Mouse (Mus musculus) hematopoietic stem cell, adult 5-6 weeks (primary cell): ENCODE results near the gene Hoxa11. TPM values are rescaled to one million over a fixed set of nuclear protein-coding genes. Genes with fewer than 3 reads are reported as not detected.

Experiments used
- ATAC-seq, 2 experiments: fragments of 125-278 bp in 1 of 2; replicated peaks in 1 of 2; 2 replicates each; pipeline ENCODE4 v1.8.0; 2016 to 2017; ENCODE audit warnings: inconsistent platforms in 2 of 2, mild to moderate bottlenecking in 2 of 2, moderate number of reproducible peaks in 2 of 2, low read depth in 1 of 2, moderate TSS enrichment in 1 of 2; ENCODE audit not compliant: low FRiP score in 2 of 2, poor library complexity in 2 of 2, severe bottlenecking in 2 of 2, insufficient read depth in 1 of 2, low TSS enrichment in 1 of 2
- total RNA-seq: library from RNA; stranded (forward); fragments of 172-1452, 232-1000 nt; gene quantifications from 2 replicates; pipeline ENCODE4 v1.2.3, GENCODE M21; 2017

Hoxa11 gene
- total RNA-seq, 1 experiment from 2014 or later: not detected

DNA sequence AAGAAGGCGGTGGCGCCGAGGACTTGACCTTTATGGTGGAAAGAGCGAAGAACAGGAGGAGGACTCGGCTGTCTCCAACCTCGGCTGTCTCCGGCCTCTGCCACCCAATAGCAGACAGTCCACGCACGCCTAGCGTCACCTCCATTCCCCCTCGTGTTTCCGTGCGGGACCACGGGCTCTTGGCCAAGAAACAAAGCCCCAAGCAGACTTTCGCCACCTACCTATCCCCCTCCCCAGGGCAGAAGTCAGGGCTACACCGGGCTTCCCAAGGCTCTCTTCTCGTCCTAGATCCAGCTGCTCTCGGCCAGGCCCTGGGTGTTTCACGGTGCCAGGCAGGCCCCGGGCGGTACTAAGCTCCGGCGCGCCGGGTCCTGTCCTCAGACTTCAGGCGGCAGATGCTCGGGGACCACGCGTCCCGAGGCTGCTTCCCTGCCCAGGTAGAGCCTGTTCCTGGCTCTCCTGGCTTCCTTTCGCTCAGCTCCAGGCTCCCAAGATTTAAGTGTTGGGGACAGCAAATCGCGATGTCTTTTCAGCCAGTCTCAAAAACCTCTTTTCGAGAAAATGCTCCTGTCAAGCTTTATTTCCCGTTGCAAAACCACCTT lies 7.3 kb upstream of the Hoxa11 start:
- no peak for ATAC-seq

DNA sequence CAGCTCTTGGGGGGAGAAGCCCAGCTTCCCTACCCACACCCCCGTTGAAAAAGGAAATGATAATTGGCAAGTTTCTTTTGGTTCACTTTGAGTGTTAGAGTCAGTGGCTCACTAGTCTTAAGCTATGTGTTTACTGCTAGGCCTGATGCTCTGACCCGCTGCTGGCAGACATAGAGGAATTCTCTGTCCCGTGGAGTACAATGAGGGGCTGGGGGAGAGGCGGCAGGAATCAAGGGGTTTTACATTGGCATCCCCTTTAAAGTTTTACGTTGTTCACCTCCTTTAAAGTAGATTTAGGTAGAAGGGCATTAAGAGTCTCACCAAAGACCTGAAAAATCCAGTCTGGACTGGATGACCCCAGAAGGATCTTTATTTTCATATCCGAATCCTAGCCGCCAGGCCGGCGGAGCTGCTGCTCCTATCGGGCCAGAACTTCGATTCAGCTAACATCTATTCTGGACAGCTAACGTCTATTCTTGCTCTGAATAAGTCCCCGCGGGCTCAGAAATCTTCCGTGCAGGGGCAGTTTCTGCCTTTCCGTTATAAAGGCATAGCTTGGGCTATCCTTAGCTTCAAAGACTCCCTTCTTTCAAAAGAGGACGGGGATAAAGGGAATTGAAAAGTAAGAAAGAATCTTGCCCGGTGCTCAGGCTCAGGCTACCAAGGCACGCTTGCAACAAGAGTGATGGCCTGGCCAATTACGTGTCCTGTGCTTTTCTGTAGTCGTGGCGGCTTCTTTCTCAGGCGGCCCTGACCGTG lies 6.6 kb upstream of the Hoxa11 start:
- no peak for ATAC-seq

DNA sequence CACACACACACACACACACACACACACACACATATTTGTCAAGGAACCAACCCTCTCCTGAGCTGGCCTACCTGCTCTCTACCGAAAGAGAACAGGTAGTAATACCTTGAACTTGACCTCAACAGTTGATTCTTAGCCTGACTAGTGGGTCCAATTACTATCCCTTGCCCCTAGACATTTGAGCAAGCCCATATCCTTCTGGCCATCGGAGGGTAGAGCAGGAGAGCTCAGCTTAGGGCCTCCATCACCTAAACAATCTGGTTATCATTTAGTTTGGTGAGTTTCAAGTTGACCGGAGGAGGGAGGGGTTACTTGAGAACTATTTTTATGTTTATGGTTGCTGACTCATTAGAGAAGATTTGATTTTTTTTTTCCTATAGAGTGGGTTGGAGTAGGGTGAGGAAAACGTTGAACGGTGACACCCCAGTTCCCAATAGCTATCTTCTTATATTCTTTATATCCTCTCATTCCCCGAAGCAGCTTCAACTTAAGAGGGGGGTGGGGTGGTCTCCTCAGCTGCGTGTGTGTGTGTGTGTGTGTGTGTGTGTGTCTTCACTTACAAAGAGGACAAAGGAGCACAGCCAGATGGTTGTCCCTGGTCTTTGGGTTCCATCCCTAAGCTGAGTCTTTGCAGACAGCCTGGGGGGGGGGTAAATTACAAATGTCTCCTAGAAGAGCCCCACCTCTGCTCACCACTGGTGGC lies 5.7 kb upstream of the Hoxa11 start:
- no peak for ATAC-seq

DNA sequence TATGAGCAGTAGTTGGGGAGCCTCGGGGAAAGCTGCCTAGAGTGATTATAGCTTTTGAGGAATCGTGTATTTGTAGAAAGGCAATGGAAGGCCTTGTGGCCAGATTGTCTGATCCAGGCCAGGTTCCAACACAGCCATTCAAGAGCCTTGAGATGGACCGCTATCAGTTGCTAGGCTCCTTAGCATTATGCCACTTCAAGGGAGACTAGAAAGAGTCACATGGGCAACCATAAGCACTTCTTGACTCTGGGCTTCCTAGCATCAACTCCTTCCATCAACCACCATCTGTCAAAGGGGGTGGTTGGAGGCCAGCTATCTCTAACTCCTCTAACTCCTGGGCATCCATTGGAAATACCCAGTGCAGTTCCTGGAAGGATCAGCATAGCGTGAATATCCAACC lies 4.2 kb upstream of the Hoxa11 start:
- ATAC-seq: no peak

DNA sequence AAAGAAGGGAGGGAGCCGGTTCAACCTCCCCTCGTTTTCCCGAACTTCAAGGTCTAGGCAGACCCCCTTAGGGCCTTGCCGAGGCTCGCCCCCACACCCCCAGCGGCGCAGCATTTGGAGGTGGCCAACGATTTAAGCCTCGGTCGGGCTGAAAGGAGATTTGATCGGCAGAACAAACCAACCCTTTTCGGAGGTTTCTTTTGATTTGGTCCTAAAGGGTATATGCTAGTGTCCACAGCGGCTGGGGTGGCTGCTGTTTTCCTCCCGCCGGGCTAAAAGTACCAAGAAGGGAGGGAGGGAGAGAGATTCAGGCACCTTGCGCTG lies 3.8 kb upstream of the Hoxa11 start:
- ATAC-seq: no peak

DNA sequence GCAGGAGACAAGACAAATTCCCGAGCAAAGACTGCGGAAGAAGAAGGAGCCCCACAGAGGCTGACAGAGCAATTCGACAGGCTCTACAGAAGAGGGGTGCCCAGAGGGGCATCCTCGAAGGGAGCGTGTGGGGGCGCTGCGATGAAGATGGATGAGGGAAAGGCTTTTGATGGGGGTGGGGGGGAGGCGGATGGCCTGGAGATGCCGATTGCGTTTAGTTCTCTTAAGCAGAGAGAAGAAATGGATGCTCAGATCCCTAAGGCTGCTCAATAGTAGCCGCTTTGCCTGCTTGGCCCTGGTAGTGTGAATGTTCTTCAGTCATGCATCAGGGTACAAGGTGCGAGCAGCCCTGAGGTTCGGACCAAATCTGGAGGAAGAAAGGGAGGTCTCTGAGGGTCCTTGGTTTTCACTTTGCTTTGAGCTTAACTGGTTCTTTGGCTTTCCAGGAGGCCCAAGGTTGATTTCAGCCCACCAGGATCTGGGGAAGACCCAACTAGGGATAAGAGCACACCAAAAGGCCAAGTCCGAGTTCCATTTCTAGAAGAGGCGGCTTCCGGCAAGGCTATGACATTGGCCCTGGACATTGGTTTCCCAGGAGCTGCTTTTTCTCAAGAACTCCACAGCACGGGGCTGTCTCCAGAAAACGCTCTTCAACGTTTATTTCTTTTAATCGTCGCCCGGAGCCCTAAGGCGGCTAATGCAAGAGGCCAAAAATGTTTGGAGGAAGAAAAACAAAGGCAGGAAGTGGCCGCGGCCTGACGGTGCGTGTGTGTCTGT lies 3.2 kb upstream of the Hoxa11 start:
- no peak for ATAC-seq

DNA sequence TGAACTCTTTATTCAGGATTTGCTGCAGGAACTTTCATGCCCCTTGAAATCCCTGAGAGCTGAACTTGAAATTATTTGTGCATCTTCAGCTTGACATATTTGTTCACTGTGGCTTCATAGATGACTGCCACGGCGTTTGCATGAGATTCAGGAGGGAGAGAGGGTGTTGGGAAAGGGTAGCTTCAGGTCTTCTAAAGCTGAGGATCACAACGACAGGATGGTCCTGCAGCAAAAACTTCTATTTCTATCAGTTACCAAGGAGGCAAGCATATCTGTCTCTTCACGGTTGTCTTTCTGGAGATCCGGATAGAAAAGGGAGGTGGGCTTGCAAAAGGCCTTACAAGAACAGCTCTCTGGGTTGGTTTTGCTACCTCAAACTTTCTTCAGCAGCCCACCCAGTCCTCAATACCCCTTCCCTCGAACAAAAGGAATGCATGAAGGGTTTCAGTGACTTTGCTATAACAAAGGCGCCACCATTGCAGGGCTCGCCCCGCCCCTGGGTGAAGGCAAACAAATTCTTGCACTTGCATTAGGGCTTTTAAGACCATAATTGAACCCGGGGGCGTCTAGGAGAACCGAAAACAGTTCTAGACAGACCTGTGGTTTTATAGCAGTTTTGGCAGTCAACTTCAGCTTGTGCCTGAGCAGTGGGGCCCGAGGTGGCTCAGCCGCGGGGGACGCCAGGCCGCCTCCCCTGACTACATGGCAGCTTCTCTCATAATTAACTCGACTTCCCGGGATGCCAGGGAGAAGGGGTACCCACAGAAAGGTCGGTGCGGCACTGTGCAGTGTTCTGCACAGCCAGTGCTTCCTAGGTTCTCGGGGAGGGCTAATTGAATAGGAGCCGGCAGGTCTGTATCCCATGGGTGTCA lies 2.4 kb upstream of the Hoxa11 start:
- no peak for ATAC-seq

DNA sequence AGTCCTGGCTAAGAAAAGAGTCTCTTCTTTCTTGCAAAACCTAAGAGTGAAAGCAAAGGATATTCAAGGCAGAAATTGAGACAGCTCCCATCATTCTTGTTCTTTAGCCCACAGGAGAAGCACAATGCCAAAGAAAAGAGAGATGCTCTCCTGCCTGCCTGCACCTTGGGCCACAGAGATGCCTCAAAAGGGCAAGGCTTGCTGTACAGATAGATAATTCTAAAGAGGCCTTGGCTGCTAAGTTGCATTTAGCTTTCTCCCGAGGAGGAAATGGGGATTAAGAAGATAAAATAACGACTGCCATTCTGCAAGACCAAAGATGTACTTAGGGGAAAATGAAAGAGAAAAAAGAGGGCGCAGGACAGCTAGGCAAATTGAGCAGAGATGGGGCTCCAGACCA lies 1.3 kb upstream of the Hoxa11 start:
- ATAC-seq: no peak

DNA sequence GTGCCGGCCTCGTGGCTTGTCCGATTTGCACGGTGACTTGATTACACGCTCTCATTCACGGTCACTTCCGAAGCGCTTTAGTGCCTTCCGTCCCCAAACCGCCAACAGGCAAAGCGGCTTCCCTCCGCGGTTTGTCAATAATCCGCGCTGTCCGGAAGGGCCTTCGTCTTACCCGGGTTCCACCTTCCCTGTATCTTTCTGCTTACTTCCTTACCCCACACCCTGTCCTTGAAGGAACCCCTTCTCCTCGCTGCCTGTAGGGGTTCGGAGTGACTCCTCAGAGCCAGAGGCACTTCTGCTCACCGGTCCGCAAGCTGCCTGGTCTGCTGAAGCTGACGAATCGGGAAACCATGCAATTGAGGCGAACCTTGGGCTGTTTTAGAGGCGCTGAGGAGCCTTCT lies 793 bp upstream of the Hoxa11 start:
- ATAC-seq: peak; percentile 62; a peak in 3 of 4 replicates

DNA sequence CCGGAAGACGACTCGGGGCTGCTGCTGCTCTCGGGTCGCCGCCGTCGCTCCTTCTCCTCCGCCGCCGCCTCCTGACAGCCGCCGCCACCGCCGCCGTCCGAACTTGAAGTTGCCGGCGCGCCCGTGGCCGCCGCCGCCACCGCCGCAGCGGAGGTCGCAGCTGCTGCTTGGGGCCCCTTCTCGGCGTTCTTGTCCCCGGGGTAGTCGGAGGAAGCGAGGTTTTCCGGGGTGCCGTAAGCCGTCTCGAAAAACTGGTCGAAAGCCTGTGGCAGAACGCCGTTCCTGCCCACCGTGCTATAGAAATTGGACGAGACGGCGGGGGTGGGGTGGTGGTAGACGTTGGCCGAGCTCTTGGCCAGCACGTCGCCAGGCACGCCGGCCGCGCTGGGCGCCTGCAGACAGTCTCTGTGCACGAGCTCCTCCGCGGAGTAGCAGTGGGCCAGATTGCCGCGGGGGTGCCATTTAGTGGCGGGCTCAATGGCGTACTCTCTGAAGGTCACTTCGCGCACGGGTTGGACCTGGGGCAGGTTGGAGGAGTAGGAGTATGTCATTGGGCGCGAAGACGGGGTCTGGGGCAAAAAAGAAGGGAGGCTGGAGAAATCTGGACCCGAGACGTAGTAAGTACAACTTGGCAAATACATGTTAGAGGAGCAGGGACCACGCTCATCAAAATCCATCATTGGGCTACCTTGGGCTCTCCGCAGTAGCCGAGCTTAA lies 412 bp downstream of the Hoxa11 start:
- ATAC-seq: no peak

DNA sequence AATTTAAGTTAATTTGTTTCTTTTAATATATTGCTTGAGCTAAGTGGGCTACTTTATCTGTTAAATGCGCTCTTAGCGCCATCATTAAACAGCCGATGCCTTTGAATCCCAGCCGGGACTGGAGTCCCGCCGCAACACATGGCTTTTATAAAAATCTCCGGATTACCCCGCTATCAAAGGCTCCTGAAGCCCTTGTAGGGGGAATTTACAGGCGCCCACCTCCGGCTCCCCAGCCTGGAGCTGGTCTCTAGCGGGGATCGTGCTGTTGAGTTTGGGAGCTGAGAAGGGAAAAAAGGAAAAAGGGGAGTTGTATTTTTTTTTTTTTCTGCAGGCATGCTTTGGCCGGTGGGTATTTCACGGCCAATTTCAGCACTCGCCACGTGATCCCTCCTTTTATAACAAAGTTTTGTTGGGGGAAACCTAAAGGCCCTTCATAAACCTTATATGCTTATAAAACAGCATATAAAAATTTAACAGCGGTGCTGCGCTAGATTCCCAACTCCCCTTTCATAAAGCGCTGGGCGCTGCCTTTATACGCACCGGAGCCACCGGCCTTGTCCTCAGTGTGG lies 1.1 kb downstream of the Hoxa11 start:
- ATAC-seq: no peak

DNA sequence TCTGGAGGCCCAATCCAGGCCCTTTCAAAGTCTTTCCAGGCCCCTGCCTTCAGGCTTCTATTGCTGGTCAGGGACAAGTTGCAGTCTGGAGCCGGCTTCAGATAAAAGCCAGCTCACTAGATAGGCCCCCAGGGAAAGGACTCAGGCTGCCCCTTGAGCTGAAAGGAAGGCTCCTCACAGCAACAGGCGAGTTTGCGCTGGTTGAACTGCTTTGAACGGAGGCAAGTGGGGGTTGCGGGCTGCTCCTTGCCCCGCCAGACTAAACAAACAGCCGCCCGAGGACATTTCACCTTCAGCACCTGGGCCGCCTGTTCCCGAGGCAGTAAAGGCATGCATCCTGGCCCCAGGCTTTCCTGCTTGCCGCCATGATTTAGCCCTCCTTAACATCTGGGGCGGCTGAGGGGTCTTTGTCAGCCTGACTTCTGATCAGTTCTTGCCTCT lies 1.9 kb downstream of the Hoxa11 start:
- no peak for ATAC-seq

DNA sequence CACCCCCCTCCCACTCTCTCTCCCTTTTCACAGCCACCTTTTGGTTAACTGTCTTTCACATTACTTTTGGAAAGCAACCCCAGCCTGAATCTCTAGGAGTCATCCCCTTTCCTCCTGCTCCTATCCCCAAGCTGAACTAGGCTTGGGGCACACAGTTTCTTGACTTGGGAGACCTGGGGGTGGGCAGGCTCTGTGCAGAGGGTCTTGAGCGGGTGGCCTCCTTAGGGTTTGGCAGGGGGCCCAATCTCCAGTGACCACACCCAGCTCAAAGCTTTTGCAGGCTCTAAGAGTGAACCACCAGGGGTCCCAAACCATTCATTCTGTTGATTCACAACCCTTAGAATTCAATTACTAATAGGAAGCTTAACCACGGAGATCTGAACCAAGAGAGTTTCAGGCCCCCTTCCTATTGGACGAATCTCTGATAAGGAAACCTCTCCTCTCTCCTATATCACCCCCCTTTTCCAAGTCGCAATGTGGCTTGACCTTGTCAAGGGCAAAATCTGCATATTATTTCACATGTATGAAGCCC lies 2.7 kb downstream of the Hoxa11 start:
- ATAC-seq: no peak

DNA sequence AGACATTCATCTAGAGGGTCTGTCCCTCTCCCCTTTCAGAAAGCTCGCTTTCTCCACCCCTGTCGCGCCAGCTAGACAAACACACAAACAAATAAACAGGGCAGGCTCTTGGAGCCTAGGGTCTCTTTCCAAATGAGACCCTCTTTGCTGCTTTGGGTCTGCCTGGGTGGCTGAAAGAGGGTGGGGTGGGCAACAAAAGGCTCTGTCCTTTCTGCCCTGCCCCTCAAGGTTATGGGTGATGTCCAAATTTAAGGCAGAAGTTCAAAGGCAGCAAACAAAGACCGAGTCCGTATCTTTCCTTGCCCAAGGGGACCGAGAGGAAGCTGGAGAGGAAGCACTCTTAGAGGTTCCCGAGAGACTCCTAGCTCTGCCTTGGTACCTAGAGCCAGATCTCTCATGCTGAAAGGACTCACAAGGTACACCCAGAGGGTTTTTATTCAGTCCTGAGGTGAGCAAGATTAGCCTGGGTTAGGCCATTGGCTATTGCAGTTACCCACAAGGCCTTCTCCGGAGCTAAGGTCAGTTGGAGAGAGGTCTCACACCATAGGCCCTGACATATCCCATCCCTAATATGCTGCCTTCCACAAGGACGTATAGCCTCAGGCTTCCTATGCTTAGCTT lies 4.5 kb downstream of the Hoxa11 start:
- no peak for ATAC-seq

DNA sequence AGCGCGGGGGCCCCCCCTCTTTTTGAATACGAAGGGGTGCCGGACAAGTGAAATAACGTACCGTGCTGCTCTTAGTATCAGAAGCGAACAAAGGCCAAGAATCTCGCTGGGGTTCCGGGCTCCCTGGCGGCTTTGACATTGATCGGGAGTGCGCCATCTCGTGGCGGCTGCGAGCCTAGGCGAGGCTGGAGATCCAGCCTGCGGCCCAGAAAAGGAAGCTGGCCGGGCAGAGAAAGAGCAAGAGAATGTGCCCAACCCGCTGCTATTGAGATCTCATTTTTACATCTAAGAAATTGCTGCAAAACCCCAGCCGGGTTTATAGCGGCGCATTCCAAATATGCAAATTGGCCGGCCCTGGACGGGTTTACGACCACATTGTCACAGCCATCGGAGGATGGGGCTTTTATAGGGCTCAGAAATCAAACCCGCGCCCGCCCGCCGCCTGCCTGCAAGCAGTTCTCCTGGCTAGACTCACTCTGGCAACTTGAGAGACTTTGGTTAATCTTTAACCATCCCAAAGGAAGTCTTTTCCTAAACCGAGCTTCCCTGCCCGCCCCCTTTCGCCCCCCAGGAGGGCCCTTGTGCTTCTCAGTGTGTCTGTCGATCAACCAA lies 5.1 kb downstream of the Hoxa11 start, which contains the start of gene Hoxa10:
Gene Hoxa10, minus strand, starts transcription at position 466 of the 612 bp plus-strand sequence.
- ATAC-seq: peak; percentile 84 to 93
